Mouse (Mus musculus) spleen, adult 2 months (tissue): ENCODE measurements around the gene Hsf4.

Source experiments
- CTCF ChIP-seq: fragments of 200-500 bp; IDR thresholded peaks from 2 replicates; pipeline ENCODE4 v1.5.1; 2011; ENCODE audit warnings: mild to moderate bottlenecking, inconsistent platforms; ENCODE audit not compliant: insufficient read depth, insufficient read length, insufficient replicate concordance; ENCODE audit errors: extremely low read depth
- POLR2A ChIP-seq: fragments of 200-500 bp; IDR thresholded peaks from 2 replicates; pipeline ENCODE4 v1.6.1; 2011; ENCODE audit warnings: low read depth, low read length, inconsistent platforms

DNA sequence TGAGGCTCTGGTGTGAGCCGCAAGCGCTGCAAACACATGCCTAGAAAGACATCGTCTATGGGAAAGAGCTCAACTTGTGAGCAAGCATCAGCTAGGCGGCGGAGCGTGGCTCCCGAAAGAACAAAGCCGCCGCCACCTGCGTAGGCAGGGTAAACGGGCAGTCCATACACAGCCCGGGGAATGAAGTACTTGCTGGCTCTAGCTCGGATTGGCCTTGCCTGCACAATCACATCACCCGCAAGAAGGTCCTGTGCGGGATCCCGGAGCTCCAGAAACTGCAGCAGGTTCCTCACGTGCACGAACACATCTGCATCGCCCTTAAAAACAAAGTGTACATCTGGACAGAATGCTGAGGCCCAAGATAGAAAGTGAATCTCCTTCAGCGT lies 15.8 kb upstream of the Hsf4 start:
- TF ChIP-seq CTCF (no peak), POLR2A (no peak)
